20 mouse cellular contexts compared by ENCODE assay signal in genomic region chr5:32288021-32288420, GRCm38 (mm10). TPM values are rescaled to one million over a fixed set of nuclear protein-coding genes. Genes with fewer than 3 reads are reported as not detected.
DNase-seq lines count a peak whose midpoint lies in the region; ATAC-seq and TF ChIP-seq lines count a peak whose summit lies in the region.
"Had no signal": no experiment of that assay in that cellular context is flagged by ENCODE, and none has a peak within 500 bp of the region (broad histone marks: within the 10 kb centered on the region; RNA-seq: fewer than 3 reads in every experiment).

No protein-coding gene starts in this region.

- in situ Hi-C loops in ES-E14 (cut with MboI; ENCODE audit: low sequenced_read_pairs in 2 of 2, unreplicated experiment in 2 of 2): no loop called here

- no peak overlapping the region for H3K4me3 ChIP-seq in hindbrain, postnatal 0 days (ENCODE audit: low read length)
- H3K4me3 ChIP-seq in hindbrain, embryonic 12.5 days: no peak overlapping the region
- H3K4me3 ChIP-seq in ES-E14 (ENCODE audit: insufficient read depth in 1 of 2, low read depth in 1 of 2, low read length in 2 of 2, poor library complexity in 1 of 2, severe bottlenecking in 1 of 2): no peak overlapping the region
- H3K4me3 ChIP-seq: embryonic facial prominence, embryonic 12.5 days; hindbrain, embryonic 15.5 days; layer of hippocampus, adult 2 months; liver, embryonic 15.5 days; megakaryocyte, embryonic 14.5 days had no signal

- H3K27ac ChIP-seq in hindbrain, postnatal 0 days: no peak overlapping the region
- H3K27ac ChIP-seq in hindbrain, embryonic 12.5 days: no peak overlapping the region
- no peak overlapping the region for H3K27ac ChIP-seq in ES-E14 (ENCODE audit: insufficient read depth, low read depth, low read length, poor library complexity, severe bottlenecking)
- H3K27ac ChIP-seq: embryonic facial prominence, embryonic 12.5 days; hindbrain, embryonic 15.5 days; layer of hippocampus, adult 2 months; liver, embryonic 15.5 days had no signal

- no peaks in the 10 kb centered on the region for H3K9me3 ChIP-seq in hindbrain, postnatal 0 days (ENCODE audit: low read length)
- H3K9me3 ChIP-seq in hindbrain, embryonic 12.5 days (replicated peaks): no peaks in the 10 kb centered on the region
- no peaks in the 10 kb centered on the region for H3K9me3 ChIP-seq in ES-E14 (ENCODE audit: control insufficient read depth, insufficient read depth, low read depth, low read length)
- H3K9me3 ChIP-seq: embryonic facial prominence, embryonic 12.5 days; hindbrain, embryonic 15.5 days; liver, embryonic 15.5 days; megakaryocyte, embryonic 14.5 days had no signal

- no peak for TF ChIP-seq CTCF in hindbrain, postnatal 0 days (IDR thresholded peaks at IDR 0.05; ENCODE audit: low read depth)

- peak; percentile 25 for DNase-seq in hindbrain, postnatal 0 days (ENCODE audit: low spot score)
- DNase-seq in ES-E14 (ENCODE audit: low read depth, low spot score): peak; percentile 16
- peak; percentile 45 for DNase-seq in brain, adult 2 months (ENCODE audit: low read depth, low spot score)
- peak; percentile 70 to 85 for DNase-seq in cerebellum, postnatal 10 days
- DNase-seq in yolk sac, embryonic 10.5 days (ENCODE audit: low spot score): no peak
- no peak for DNase-seq in adrenal gland, postnatal 36 days
- DNase-seq: adrenal gland, adult 2 months; gastrocnemius, postnatal 36 days; kidney, postnatal 10 days; thymus, postnatal 25 days had no signal

- H3K27me3 ChIP-seq in hindbrain, postnatal 0 days (ENCODE audit: insufficient read depth, low read length): no peaks in the 10 kb centered on the region
- H3K27me3 ChIP-seq in hindbrain, embryonic 12.5 days: no peaks in the 10 kb centered on the region
- H3K27me3 ChIP-seq: embryonic facial prominence, embryonic 12.5 days; hindbrain, embryonic 15.5 days; liver, embryonic 15.5 days had no signal

- no peaks in the 10 kb centered on the region for H3K36me3 ChIP-seq in hindbrain, postnatal 0 days (ENCODE audit: insufficient read depth, low read length)
- H3K36me3 ChIP-seq in hindbrain, embryonic 12.5 days: no peaks in the 10 kb centered on the region
- no peaks in the 10 kb centered on the region for H3K36me3 ChIP-seq in ES-E14 (ENCODE audit: control insufficient read depth, insufficient read depth, low read length, poor library complexity, severe bottlenecking)
- H3K36me3 ChIP-seq: embryonic facial prominence, embryonic 12.5 days; hindbrain, embryonic 15.5 days; liver, embryonic 15.5 days had no signal

- no peak for ATAC-seq in hindbrain, postnatal 0 days
- ATAC-seq in hindbrain, embryonic 12.5 days (ENCODE audit: low FRiP score): no peak
- ATAC-seq: intestine, postnatal 0 days; lung, postnatal 0 days had no signal

- H3K4me2 ChIP-seq in hindbrain, postnatal 0 days (ENCODE audit: low read depth, low read length): no peak overlapping the region
- no peak overlapping the region for H3K4me2 ChIP-seq in hindbrain, embryonic 12.5 days (replicated peaks)
- H3K4me2 ChIP-seq: embryonic facial prominence, embryonic 12.5 days; heart, embryonic 11.5 days; hindbrain, embryonic 15.5 days; liver, embryonic 15.5 days had no signal

- no peaks in the 10 kb centered on the region for H3K4me1 ChIP-seq in hindbrain, postnatal 0 days (ENCODE audit: insufficient read depth, low read length)
- peaks cover 6% of the 10 kb centered on the region; the same call in 1 of the 2 replicates for H3K4me1 ChIP-seq in hindbrain, embryonic 12.5 days
- no peaks in the 10 kb centered on the region; a peak in 1 of 4 replicates for H3K4me1 ChIP-seq in ES-E14 (ENCODE audit: control insufficient read depth in 2 of 2, insufficient read depth in 2 of 2, low read length in 2 of 2, poor library complexity in 1 of 2)
- H3K4me1 ChIP-seq: embryonic facial prominence, embryonic 12.5 days; hindbrain, embryonic 15.5 days; liver, embryonic 15.5 days; megakaryocyte, embryonic 14.5 days had no signal

- H3K9ac ChIP-seq in hindbrain, postnatal 0 days (replicated peaks; ENCODE audit: low read length): no peak overlapping the region
- no peak overlapping the region for H3K9ac ChIP-seq in hindbrain, embryonic 12.5 days
- no peak overlapping the region for H3K9ac ChIP-seq in ES-E14 (ENCODE audit: insufficient read depth, low read depth, low read length, poor library complexity, severe bottlenecking)
- H3K9ac ChIP-seq: embryonic facial prominence, embryonic 12.5 days; hindbrain, embryonic 15.5 days; liver, embryonic 15.5 days had no signal

TF ChIP-seq in ES-E14, 5 proteins besides CTCF, POLR2A, EP300 and RAD21:
- TF ChIP-seq MAFK (IDR thresholded peaks at IDR 0.05; ENCODE audit: insufficient read depth, low read depth, low read length): no peak
- TF ChIP-seq CHD2 (IDR thresholded peaks at IDR 0.05; ENCODE audit: low read depth, low read length): no peak
- TF ChIP-seq ZNF384 (IDR thresholded peaks at IDR 0.05; ENCODE audit: low read depth, low read length): no peak
- TF ChIP-seq HCFC1 (IDR thresholded peaks at IDR 0.05; ENCODE audit: borderline replicate concordance, insufficient read depth, low read length): no peak
- TF ChIP-seq ZC3H11A (IDR thresholded peaks at IDR 0.05; ENCODE audit: borderline replicate concordance, low read depth, low read length): no peak

RNA-seq across cellular contexts. Expression of gene Plb1, which starts 55.5 kb away (rescaled TPM):
- total RNA-seq in hindbrain, postnatal 0 days (2014; rRNA removed): 0.10 and 0.25 TPM in 2 replicates
- polyA plus RNA-seq in hindbrain, postnatal 0 days (2015; fragmentation: Nextera tagmentation; extraction: Ambion mirVana): 0.10 and 0.16 TPM in 2 replicates
- polyA plus RNA-seq in hindbrain, embryonic 12.5 days (2016; fragmentation: Nextera tagmentation; extraction: Ambion mirVana): 0.21 and 0.34 TPM in 2 replicates
- 1.7 and 3.8 TPM in 2 replicates for total RNA-seq in ES-E14 (2012; rRNA removed)
- not detected for total RNA-seq in adrenal gland, postnatal 36 days (2021)
- total RNA-seq: adrenal gland, adult 2 months had no signal
- polyA plus RNA-seq: C2C12; hindbrain, embryonic 15.5 days had no signal

Comparison
In these comparisons a context has a peak if more than half of its experiments do, and no peak if none do; other contexts are left out.
1. DNase-seq: peak in hindbrain, postnatal 0 days (single experiment), ES-E14 (single experiment), brain, adult 2 months (single experiment) and cerebellum, postnatal 10 days (2 of 2); none in yolk sac, embryonic 10.5 days (single experiment) and adrenal gland, postnatal 36 days (0 of 2).